Mouse (Mus musculus) liver, embryonic 13.5 days (tissue): ENCODE measurements around the gene Ficd. TPM values are rescaled to one million over a fixed set of nuclear protein-coding genes. Genes with fewer than 3 reads are reported as not detected.

ENCODE experiments used
- ATAC-seq: fragments of 200-750 bp; cut with Nextera tagmentation; 2 replicates; pipeline ENCODE4 v1.8.0; 2017; ENCODE audit warnings: low read depth, mild to moderate bottlenecking, moderate number of reproducible peaks, moderate library complexity
- DNase-seq: peaks from one replicate; pipeline ENCODE4 v3.0.0; 2022
- H3K27ac ChIP-seq: fragments of 300-500 bp; sonication (generic); 2 replicates; pipeline ENCODE4 v1.5.1; 2015; ENCODE audit warnings: moderate library complexity, mild to moderate bottlenecking, inconsistent platforms
- H3K27me3 ChIP-seq: fragments of 300-500 bp; sonication (generic); 2 replicates; pipeline ENCODE4 v1.6.1; 2015; ENCODE audit warnings: mild to moderate bottlenecking, inconsistent platforms
- H3K36me3 ChIP-seq: fragments of 300-500 bp; sonication (generic); 2 replicates; pipeline ENCODE4 v1.6.1; 2015; ENCODE audit warnings: mild to moderate bottlenecking, inconsistent platforms
- H3K4me1 ChIP-seq: fragments of 300-500 bp; sonication (generic); replicated peaks from 2 replicates; pipeline ENCODE4 v1.6.1; 2015; ENCODE audit warnings: inconsistent platforms
- H3K4me2 ChIP-seq: fragments of 300-500 bp; sonication (generic); 2 replicates; pipeline ENCODE4 v1.6.1; 2015; ENCODE audit warnings: inconsistent platforms, mild to moderate bottlenecking, moderate library complexity
- H3K4me3 ChIP-seq: fragments of 300-500 bp; sonication (generic); replicated peaks from 2 replicates; pipeline ENCODE4 v1.5.1; 2015; ENCODE audit warnings: mild to moderate bottlenecking, inconsistent platforms
- H3K9ac ChIP-seq: fragments of 300-500 bp; sonication (generic); 2 replicates; pipeline ENCODE4 v1.6.1; 2015; ENCODE audit warnings: mild to moderate bottlenecking, inconsistent platforms
- H3K9me3 ChIP-seq: fragments of 300-500 bp; sonication (generic); replicated peaks from 2 replicates; pipeline ENCODE4 v1.6.1; 2016; ENCODE audit warnings: inconsistent platforms
- WGBS: fragments of 180-500 bp; shearing (Covaris S2); methylation state at CpG from one replicate; pipeline ENCODE4 v1.1.7; 2015; ENCODE audit not compliant: insufficient replicate concordance; 5-methylcytosine and 5-hydroxymethylcytosine counted together
- polyA plus RNA-seq: library from polyadenylated mRNA; unstranded; fragments of >200 nt; fragmentation: Nextera tagmentation; extraction: Ambion mirVana; gene quantifications from 2 replicates; pipeline ENCODE4 v1.2.1, GENCODE M21; 2015

Gene Ficd
- polyA plus RNA-seq, 1 experiment from 2014 or later = 2.2 TPM

DNA sequence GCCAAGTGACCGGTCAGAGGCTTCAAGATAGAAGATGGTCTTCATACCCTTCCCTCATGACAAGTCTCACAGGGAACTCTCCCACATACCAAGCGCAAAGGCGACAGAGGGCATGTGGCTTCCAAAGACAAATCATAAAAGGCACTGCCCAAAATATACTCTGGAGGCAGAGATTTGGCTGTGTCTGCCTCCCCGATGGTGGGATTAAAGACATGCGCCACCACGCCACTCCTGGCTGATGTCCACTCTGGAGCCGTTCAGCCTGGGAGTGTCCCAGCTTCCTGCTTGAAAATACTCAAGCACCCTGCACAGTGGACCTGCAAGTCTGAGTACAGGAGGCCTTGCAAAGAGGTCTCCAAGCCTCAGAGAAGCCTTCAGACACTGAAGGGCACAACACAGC, 4.4 kb upstream of the Ficd start:
- H3K36me3 ChIP-seq = no peaks in the 10 kb centered on the region
- WGBS = 77% methylated on average over 7 of the region's 7 CpGs
- peaks cover 12% of the 10 kb centered on the region for H3K4me1 ChIP-seq
- H3K9me3 ChIP-seq = no peaks in the 10 kb centered on the region
- ATAC-seq (no peak), DNase-seq (no peak)
- H3K27me3 ChIP-seq = no peaks in the 10 kb centered on the region; the same call in 1 of the 2 replicates
- no peak overlapping the region for H3K4me2 ChIP-seq
- no peak overlapping the region for H3K9ac ChIP-seq
- H3K4me3 ChIP-seq = no peak overlapping the region
- no peak overlapping the region for H3K27ac ChIP-seq

DNA sequence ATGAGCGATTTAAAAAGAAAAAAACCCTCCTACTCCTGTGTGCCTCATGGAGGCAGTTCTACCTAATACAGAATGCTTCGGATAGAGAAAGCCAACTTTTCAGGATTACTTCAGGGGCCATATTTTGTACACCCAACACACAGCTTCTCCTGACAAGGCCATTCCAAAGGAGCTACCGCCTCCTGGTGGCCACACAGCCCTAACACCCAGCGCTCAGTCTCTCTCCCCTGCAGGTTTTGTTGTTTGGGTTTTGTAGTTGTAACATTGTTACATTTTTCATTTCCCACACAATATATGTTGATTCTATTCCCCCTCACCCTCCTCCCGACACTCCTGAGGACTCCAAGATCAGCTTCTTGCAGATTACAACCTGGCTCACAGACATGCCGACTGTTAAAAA, 3.4 kb upstream of the Ficd start:
- H3K4me3 ChIP-seq = no peak overlapping the region
- no peak for DNase-seq
- H3K9ac ChIP-seq = no peak overlapping the region
- H3K4me2 ChIP-seq = no peak overlapping the region
- H3K27me3 ChIP-seq = no peaks in the 10 kb centered on the region
- H3K4me1 ChIP-seq = peaks cover 23% of the 10 kb centered on the region
- no peaks in the 10 kb centered on the region for H3K36me3 ChIP-seq
- no peaks in the 10 kb centered on the region for H3K9me3 ChIP-seq
- WGBS = 26% methylated on average over 6 of the region's 6 CpGs
- ATAC-seq = no peak
- no peak overlapping the region for H3K27ac ChIP-seq

- H3K9me3 ChIP-seq = no peaks in the 10 kb centered on the region
- H3K4me3 ChIP-seq = 0 out of 2 replicates have a peak overlapping the region, but pooled peaks have one; percentile 76
- peaks cover 21% of the 10 kb centered on the region for H3K36me3 ChIP-seq
- ATAC-seq (no peak), DNase-seq (no peak)
- H3K4me2 ChIP-seq = peak overlapping the region; percentile 83
- no peaks in the 10 kb centered on the region for H3K27me3 ChIP-seq
- WGBS = 66% methylated on average over 5 of the region's 5 CpGs
- H3K4me1 ChIP-seq = peaks cover 26% of the 10 kb centered on the region
- peak overlapping the region; percentile 89 for H3K27ac ChIP-seq
- H3K9ac ChIP-seq = peak overlapping the region; percentile 74; the same call in 1 of the 2 replicates
Observed at GRCm38 (mm10) chr5:113734376-113734775, 1.2 kb upstream of the Ficd start.

- WGBS = 33% methylated on average over 7 of the region's 7 CpGs
- H3K27me3 ChIP-seq = no peaks in the 10 kb centered on the region
- H3K36me3 ChIP-seq = peaks cover 27% of the 10 kb centered on the region
- peak overlapping the region; percentile 76 for H3K4me3 ChIP-seq
- H3K9ac ChIP-seq = peak overlapping the region; percentile 74
- H3K9me3 ChIP-seq = no peaks in the 10 kb centered on the region
- DNase-seq (no peak), ATAC-seq (peak; percentile 47; the same call in 1 of the 2 replicates)
- H3K4me1 ChIP-seq = peaks cover 26% of the 10 kb centered on the region
- peak overlapping the region; percentile 83 for H3K4me2 ChIP-seq
- H3K27ac ChIP-seq = peak overlapping the region; percentile 89
Observed at GRCm38 (mm10) chr5:113735023-113735344, 619 bp upstream of the Ficd start.

GRCm38 (mm10) chr5:113736113-113736502, 505 bp downstream of the Ficd start:
- Histone ChIP-seq H3K9me3 (no peaks in the 10 kb centered on the region), H3K27me3 (no peaks in the 10 kb centered on the region), H3K36me3 (peaks cover 38% of the 10 kb centered on the region), H3K27ac (peak overlapping the region; percentile 89), H3K4me2 (peak overlapping the region; percentile 89), H3K9ac (peak overlapping the region; percentile 80), H3K4me3 (peak overlapping the region; percentile 76), H3K4me1 (peaks cover 26% of the 10 kb centered on the region)
- no peak for ATAC-seq
- WGBS = 5% methylated on average over 10 of the region's 10 CpGs
- no peak for DNase-seq

- H3K27me3 ChIP-seq = no peaks in the 10 kb centered on the region
- peak overlapping the region; percentile 80 for H3K9ac ChIP-seq
- ATAC-seq = no peak
- no peak for DNase-seq
- peak overlapping the region; percentile 89 for H3K27ac ChIP-seq
- H3K4me3 ChIP-seq = peak overlapping the region; percentile 76
- peaks cover 26% of the 10 kb centered on the region for H3K4me1 ChIP-seq
- H3K36me3 ChIP-seq = peaks cover 44% of the 10 kb centered on the region
- no peaks in the 10 kb centered on the region for H3K9me3 ChIP-seq
- peak overlapping the region; percentile 89 for H3K4me2 ChIP-seq
- WGBS = 41% methylated on average over 15 of the region's 15 CpGs
Observed at GRCm38 (mm10) chr5:113736522-113737164, 1.0 kb downstream of the Ficd start.

GRCm38 (mm10) chr5:113737607-113738237, 2.1 kb downstream of the Ficd start:
- Histone ChIP-seq H3K27ac (no peak overlapping the region), H3K9me3 (no peaks in the 10 kb centered on the region), H3K4me2 (no peak overlapping the region), H3K36me3 (peaks cover 54% of the 10 kb centered on the region), H3K4me1 (peaks cover 26% of the 10 kb centered on the region), H3K4me3 (no peak overlapping the region), H3K9ac (no peak overlapping the region), H3K27me3 (no peaks in the 10 kb centered on the region)
- no peak for DNase-seq
- no peak for ATAC-seq
- WGBS = 85% methylated on average over 11 of the region's 11 CpGs

GRCm38 (mm10) chr5:113747629-113748028, 12.0 kb downstream of the Ficd start:
- no peak for DNase-seq
- Histone ChIP-seq H3K9me3 (no peaks in the 10 kb centered on the region), H3K36me3 (peaks cover 100% of the 10 kb centered on the region), H3K27me3 (no peaks in the 10 kb centered on the region), H3K4me1 (no peaks in the 10 kb centered on the region), H3K9ac (no peak overlapping the region), H3K27ac (no peak overlapping the region), H3K4me3 (no peak overlapping the region), H3K4me2 (no peak overlapping the region)
- 91% methylated on average over 5 of the region's 5 CpGs for WGBS
- ATAC-seq = no peak

DNA sequence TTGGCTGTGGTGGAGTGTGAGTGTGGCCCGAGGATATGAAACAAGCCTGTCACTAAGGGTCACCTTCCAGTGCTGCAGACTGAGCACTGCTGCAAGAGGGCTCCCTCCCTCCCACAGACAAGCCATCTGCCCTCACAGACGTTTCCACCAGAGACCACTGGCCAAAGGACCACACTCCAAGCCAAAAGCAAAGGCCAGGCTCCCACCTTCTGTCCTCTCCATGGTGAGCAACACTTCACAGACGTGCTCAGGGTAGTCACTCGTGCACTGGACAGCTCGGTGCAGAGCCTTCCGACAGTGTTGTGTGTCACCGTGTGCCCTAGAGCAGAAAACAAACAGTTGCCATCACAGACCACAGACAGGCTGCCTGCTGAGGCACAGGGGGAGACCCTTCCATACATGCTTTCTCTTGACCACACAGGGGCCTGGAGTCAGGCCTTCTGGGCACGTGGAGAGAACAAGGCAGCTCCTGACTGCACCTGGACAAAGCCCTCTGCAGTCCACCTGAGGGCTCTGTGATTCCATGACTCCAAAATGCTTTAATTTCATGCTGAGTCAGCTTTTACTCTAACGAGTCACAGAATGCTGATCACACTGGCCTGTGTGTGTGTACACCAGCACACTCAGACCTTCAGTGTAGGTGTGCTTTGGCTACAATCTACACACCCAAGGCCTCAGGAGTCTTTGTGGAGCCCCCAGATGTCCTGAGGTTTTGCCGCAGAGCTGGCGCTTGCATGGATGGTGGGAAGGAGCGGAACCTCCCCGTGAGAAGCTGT, 13.1 kb downstream of the Ficd start:
- 90% methylated on average over 13 of the region's 13 CpGs for WGBS
- H3K27me3 ChIP-seq = no peaks in the 10 kb centered on the region
- H3K27ac ChIP-seq = no peak overlapping the region
- H3K36me3 ChIP-seq = peaks cover 100% of the 10 kb centered on the region
- no peak overlapping the region for H3K9ac ChIP-seq
- H3K4me1 ChIP-seq = no peaks in the 10 kb centered on the region
- no peak overlapping the region for H3K4me2 ChIP-seq
- no peaks in the 10 kb centered on the region for H3K9me3 ChIP-seq
- no peak overlapping the region for H3K4me3 ChIP-seq
- ATAC-seq (no peak), DNase-seq (no peak)

GRCm38 (mm10) chr5:113751521-113752157, 16.0 kb downstream of the Ficd start:
- Histone ChIP-seq H3K4me1 (no peaks in the 10 kb centered on the region), H3K27ac (no peak overlapping the region), H3K4me3 (no peak overlapping the region), H3K4me2 (no peak overlapping the region), H3K9ac (no peak overlapping the region), H3K9me3 (no peaks in the 10 kb centered on the region), H3K36me3 (peaks cover 100% of the 10 kb centered on the region), H3K27me3 (no peaks in the 10 kb centered on the region)
- DNase-seq = no peak
- no peak for ATAC-seq
- WGBS = 79% methylated on average over 9 of the region's 9 CpGs

- ATAC-seq (no peak), DNase-seq (no peak)
- H3K36me3 ChIP-seq = peaks cover 100% of the 10 kb centered on the region
- 82% methylated on average over 15 of the region's 15 CpGs for WGBS
- H3K9ac ChIP-seq = no peak overlapping the region
- no peaks in the 10 kb centered on the region for H3K27me3 ChIP-seq
- no peak overlapping the region for H3K27ac ChIP-seq
- no peak overlapping the region for H3K4me3 ChIP-seq
- H3K4me2 ChIP-seq = no peak overlapping the region
- H3K4me1 ChIP-seq = no peaks in the 10 kb centered on the region
- H3K9me3 ChIP-seq = no peaks in the 10 kb centered on the region
Observed at GRCm38 (mm10) chr5:113755347-113756030, 19.9 kb downstream of the Ficd start.
